Mouse (Mus musculus): ENCODE data around the gene Atp1a2.
A peak's percentile ranks its signal among the peaks of the same experiment; 100 is the strongest.

The Atp1a2 gene

GRCm38 (mm10) chr1:172305153-172305552, 7.3 kb upstream of the Atp1a2 start:
- no peak for DNase-seq (ENCODE audit: extremely low spot score)

- DNase-seq (ENCODE audit: extremely low spot score): no peak
Observed at GRCm38 (mm10) chr1:172304443-172304842, 6.6 kb upstream of the Atp1a2 start.

DNA sequence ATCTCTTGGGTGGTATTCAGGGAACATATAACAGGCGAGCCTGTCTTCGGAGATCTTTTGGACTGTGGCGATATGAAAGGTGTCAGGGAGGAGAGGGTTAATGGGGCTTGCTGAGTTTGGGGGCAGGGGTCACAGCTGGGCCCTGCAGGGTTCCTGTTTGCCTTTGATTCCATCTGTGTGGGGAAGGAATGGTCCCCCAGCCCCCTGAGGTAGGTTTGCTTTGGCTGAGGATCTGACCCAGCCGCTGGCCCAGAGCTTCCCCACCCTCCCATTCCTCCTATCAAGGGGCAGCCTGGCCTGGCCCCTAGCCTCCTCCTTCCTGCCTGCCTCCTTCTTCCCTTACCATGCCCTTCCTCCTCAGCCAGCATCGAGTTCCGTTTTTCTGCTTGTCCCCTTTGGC, 5.0 kb upstream of the Atp1a2 start:
- peak; percentile 72 for DNase-seq (ENCODE audit: extremely low spot score)

GRCm38 (mm10) chr1:172302311-172302710, 4.4 kb upstream of the Atp1a2 start:
- no peak for DNase-seq (ENCODE audit: extremely low spot score)

- DNase-seq (ENCODE audit: extremely low spot score): no peak
Observed at GRCm38 (mm10) chr1:172301180-172301579, 3.3 kb upstream of the Atp1a2 start.

GRCm38 (mm10) chr1:172300247-172300646, 2.4 kb upstream of the Atp1a2 start:
- no peak for DNase-seq (ENCODE audit: extremely low spot score)

DNA sequence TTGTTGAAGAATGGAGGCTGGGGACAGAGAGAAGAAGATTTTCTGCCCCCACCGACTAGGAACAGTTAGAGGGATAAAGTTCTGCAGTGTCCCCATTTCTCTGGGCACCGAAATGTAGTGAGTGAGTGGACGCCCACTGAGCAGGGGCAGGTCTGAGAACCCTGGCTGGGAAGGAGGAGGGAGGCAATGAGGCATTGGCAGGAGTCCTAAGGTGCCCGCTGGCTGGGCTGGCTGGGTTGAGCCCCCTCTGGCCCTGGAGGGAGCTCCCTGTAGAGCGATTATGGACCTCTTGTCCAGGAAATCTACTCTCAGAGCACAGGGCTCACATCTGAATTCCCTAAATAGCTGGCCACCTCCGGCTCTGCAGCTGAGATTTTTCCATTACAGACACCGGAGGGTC, 1.7 kb upstream of the Atp1a2 start:
- DNase-seq (ENCODE audit: extremely low spot score): no peak

- no peak for DNase-seq (ENCODE audit: extremely low spot score)
Observed at GRCm38 (mm10) chr1:172296816-172297510, 901 bp downstream of the Atp1a2 start.

DNA sequence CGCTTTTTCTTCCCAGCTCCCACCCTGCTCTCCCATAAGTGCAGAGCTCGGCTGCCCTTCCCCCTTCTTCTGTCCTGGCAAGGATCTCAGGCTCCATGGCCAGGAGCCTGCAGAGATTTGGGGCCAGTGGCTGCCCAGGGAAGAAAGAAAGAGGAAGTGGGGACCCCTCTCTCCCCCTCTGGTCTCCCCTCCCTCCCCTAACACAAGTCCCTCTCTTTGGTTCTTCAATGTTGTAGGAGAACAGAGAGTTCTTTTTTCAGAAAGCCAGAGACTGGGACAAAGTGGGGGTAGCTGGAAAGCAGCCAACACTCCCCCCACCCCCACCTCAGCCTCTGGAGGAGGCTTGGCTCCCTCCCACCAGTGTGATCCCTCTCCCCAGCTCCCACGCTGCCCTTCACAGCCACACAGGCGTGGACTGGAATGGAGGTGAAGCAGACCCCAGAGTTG, 2.1 kb downstream of the Atp1a2 start:
- no peak for DNase-seq (ENCODE audit: extremely low spot score)

DNA sequence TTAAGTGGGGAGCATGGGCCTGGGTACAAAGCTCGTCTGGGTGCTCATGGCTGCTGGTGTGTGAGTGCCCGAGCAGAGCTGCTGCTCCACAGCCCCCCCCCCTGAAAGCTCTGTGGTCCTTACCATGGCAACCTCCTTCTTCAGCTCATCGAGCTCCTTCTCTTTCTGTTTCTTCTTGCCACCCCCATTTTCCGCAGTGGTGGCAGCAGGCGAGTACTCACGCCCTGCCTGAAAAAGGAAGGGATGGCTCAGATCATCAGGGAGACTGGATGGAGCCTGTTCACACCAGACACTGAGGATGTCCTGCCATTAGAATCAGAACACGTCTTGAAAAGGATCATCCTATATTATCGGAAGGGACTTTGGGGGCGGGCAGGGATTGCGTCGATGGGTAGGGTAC, 4.4 kb downstream of the Atp1a2 start:
- no peak for DNase-seq (ENCODE audit: extremely low spot score)

GRCm38 (mm10) chr1:172292880-172293279, 5.0 kb downstream of the Atp1a2 start:
- DNase-seq (ENCODE audit: extremely low spot score): no peak

- no peak for DNase-seq (ENCODE audit: extremely low spot score)
Observed at GRCm38 (mm10) chr1:172289617-172289946, 8.3 kb downstream of the Atp1a2 start.

GRCm38 (mm10) chr1:172288900-172289616, 8.8 kb downstream of the Atp1a2 start:
- no peak for DNase-seq (ENCODE audit: extremely low spot score)

DNA sequence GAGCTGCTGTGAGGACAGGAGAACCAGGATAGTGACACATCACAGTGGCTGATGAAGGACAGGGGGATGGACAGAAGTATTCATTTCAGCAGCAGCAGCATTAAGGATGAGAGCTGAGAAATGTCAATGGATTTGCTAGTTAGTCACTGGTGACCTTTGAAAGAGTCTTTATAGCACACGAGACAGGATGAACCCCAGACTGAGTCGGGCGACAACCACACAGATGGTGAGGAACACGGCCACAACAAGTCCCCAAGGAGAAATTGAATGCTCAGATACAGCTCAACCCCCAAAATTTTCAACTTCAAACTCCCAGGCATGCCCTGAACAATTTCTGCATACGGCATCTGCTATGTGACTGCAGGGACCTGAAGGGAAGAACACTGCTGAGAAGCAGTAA, 11.1 kb downstream of the Atp1a2 start:
- no peak for DNase-seq (ENCODE audit: extremely low spot score)

DNA sequence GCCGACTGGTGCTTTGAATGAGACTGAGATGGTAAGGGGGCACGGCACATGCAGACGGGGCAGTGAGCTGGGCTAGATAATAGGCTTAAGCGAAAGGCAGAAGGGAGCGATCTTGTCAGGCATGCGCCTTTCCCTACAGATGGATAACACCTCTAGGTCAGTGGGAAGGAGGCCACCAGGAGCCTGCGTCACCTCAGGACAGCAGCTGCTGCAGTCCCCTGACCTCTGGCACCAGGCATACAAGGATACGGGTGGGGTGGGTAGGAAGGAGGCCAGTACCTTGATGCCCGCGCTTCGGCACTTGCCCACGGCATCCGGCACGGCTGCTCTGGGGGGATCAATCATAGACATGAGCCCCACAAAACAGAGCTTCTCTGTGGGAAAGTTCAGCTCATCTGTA, 13.6 kb downstream of the Atp1a2 start:
- no peak for DNase-seq (ENCODE audit: extremely low spot score)

DNA sequence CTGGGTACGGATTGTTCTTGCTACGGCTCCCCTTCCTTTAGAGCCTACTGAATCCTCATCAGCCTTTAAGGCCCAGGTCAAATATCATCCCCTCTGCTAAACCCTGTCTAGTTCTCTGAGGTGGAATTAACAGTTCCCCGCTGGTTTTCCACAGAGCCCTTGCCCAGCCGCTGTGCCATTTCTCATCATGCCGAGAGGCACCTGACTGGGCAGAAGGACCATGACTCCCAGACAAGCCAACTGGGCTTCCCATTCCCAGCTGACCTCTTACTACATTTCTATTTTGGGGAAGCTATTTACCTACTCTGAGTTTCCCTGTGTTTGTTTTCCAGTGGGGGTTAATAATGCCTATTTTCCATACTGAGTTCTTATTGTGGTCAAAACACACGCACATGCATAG, 14.8 kb downstream of the Atp1a2 start:
- no peak for DNase-seq (ENCODE audit: extremely low spot score)

DNA sequence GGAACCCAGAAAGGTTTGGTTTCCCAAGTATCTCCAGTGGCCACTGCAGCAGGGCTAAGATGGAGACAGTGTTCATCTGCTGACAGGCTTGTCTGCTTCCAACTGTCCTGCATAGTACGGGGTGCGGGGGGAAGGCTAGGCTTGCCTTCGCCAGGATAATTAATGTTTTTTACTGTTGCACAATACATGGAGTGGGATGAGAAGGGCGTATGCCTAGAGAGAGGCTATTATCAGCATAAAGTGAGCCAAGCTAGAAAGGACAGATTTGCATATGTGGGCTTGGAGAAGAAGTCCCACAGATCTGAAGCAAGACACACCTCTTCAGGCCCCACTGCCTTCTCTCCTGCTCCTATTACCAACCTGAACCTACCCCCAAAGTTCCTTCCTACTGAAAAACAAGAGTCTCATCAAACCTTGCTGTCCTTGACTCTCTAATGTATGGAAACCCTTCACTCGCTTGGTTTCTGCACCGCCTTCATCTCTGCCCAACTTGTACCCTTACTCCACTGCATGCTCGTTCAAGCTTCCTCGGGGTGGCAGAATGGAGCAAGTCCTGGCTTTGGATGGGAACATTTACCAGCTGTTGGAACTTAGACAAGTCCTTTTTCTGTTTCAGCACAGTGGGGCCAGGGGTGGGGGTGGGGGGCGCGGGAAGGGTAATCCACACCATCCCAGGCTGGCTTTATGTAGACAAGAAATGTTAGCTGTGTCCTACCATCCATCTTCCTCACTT, 16.2 kb downstream of the Atp1a2 start:
- DNase-seq (ENCODE audit: extremely low spot score): no peak

DNA sequence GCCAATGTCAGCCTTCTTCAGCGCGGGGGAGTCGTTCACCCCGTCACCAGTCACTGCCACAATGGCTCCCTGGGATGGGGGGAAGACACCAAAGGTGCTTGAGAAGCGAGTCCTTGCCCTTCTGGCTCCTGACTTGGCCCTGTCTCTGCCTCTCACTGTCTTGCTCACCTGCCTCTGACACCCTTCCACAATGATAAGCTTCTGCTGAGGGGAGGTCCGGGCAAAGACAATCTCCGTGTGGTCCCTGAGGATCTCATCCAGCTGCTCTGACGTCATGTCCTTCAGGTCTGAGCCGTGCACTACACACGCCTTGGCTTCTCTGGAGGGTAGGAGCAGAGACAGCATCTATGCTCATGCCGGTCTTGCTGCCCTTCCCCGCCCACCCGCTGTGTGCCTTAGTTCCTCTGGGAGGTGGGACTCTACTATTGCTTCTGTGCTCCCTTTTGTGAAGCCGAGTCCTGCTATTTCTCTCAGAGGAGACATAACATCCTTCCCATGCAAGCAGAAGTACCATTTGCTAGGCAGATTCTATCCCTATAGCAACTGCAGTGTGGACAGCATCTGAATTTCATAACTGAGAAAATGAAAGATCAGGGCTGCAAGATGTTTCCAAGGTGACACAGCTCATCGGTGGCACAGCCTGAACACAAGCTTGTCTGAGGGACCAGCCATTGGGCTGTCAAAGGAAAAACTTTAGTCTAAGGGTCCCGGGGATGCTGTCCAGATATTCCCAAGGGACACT, 17.9 kb downstream of the Atp1a2 start:
- no peak for DNase-seq (ENCODE audit: extremely low spot score)

- no peak for DNase-seq (ENCODE audit: extremely low spot score)
Observed at GRCm38 (mm10) chr1:172278328-172278727, 19.5 kb downstream of the Atp1a2 start.

DNA sequence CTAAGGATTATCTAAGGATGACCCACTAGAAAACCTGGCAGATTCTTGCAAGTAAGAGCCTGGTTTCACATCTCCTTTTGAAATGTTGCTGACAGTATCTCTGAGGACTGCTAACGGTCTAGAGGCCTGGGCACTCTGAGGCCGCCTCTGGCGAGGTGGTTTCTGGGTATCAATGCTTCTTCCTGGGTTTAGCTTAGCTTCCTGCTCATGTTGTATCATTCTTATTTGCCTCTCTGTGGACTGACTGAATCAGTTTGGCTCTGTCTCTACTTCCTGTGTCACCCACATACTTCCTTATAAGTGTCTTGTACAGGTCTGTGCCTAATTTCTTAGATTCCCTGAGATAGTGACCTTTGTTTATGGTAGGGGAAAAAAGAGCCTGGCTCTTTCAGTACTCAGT, 20.7 kb downstream of the Atp1a2 start:
- no peak for DNase-seq (ENCODE audit: extremely low spot score)

GRCm38 (mm10) chr1:172274547-172274946, 23.3 kb downstream of the Atp1a2 start:
- DNase-seq (ENCODE audit: extremely low spot score): no peak

DNA sequence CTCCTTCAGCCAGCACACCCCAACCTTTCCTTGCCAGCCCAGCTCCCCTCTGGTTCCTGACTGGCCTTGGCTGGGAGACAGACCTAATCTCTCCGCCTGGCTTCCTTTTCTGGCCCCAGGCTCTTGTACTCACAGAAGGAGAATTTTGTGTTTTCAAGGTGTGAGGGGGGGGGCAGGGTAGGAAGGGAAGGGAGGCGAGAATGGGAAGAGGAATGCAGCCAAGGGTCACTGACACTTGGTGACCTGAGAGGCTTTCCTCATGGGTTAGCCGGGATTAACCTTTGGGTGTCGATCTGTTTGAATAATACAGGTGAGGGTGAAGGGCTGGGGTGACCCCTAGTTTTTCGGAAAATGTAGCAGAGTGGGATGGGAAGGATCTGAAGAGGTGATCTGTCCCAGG, 23.7 kb downstream of the Atp1a2 start:
- no peak for DNase-seq (ENCODE audit: extremely low spot score)
